Mouse (Mus musculus) adrenal gland, adult (tissue): ENCODE measurements at regions not wholly inside any gene's neighbourhood (a gene's known extent, or its start where the extent isn't known, plus 50 kb on each side); places are given as distances from the start of the nearest gene placed in this dataset.

ENCODE experiments used
- DNase-seq, 2 experiments: peaks; one replicate each; pipeline ENCODE4 v3.0.0; 2022 to 2023; ENCODE audit warnings: low spot score in 1 of 2; ENCODE audit not compliant: inconsistent age in 2 of 2

- DNase-seq = no peak
Measured at GRCm38 (mm10) chr9:49879361-49880128, 80.8 kb upstream of the Ncam1 start.

- peak; percentile 53 to 75 for DNase-seq
Measured at GRCm38 (mm10) chr9:49874881-49875280, 76.2 kb upstream of the Ncam1 start.

DNA sequence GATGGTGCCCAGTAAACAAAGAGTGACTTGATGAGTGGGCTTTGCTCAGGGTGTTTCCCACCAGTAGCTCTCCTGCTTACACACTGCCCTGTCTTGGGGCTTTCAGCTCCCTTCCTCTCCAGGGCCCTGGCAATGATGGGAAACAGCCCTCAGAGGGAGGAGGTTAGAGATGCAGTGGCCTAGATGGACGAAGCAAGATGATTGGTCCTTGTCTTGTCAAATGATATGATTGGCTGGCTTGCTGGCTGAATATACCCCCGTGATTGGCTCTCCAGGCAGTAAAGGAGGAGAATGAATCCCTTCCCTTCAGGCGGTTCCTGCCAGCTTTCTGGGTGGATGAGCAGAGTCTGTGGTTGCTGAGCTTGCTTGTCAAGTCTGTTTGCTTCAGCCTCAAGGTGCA lies 74.8 kb upstream of the Ncam1 start:
- DNase-seq = peak; percentile 37 to 43

- no peak for DNase-seq
Measured at GRCm38 (mm10) chr9:49851522-49851921, 52.8 kb upstream of the Ncam1 start.

- DNase-seq = no peak
Measured at GRCm38 (mm10) chr9:49849442-49849841, 50.7 kb upstream of the Ncam1 start.

GRCm38 (mm10) chr9:49848943-49849342 lies 50.2 kb upstream of the Ncam1 start:
- DNase-seq = no peak
